Mouse (Mus musculus): ENCODE measurements around the gene Tmem176b.

DNA sequence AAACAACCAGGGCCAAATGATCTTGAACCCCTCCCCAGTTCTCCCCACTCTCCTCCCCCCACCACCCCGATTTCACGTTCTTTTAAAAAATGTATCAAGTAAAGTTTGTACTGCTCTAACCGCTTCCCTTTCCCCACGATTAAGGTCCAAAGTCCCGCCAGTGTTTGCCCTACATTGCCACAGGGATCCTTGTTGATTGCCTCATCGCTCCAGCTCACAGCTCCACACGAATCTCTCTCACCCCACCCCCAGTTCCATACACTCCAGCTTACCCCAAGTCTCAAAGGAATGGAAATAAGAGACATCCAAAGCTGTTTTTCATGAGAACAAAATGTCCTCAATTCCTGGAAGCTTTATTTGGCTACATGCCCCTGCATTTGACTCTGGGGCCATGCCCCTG is 16.3 kb downstream of the Tmem176b start:
- TF ChIP-seq POLR2A (IDR thresholded peaks at IDR 0.05; ENCODE audit: low read depth, low read length) (no peak), CTCF (conservative IDR thresholded peaks at IDR 0.05; ENCODE audit: insufficient read depth, insufficient read length, low read depth, low read length) (no peak)
